Mouse (Mus musculus): ENCODE measurements around the gene Parp3. TPM values are rescaled to one million over a fixed set of nuclear protein-coding genes. Genes with fewer than 3 reads are reported as not detected.

Parp3 gene
- total and polyA plus RNA-seq, 2 experiments from 2014 or later, result 2.3 to 2.4 TPM

- ATAC-seq (ENCODE audit: low FRiP score) (no peak), DNase-seq (ENCODE audit: low spot score) (no peak)
- Histone ChIP-seq H3K27me3 (ENCODE audit: insufficient read depth, low read length) (no peaks in the 10 kb centered on the region), H3K36me3 (ENCODE audit: insufficient read depth, low read length) (peaks cover 6% of the 10 kb centered on the region), H3K9ac (replicated peaks; ENCODE audit: low read length, poor library complexity, severe bottlenecking) (0 out of 2 replicates have a peak overlapping the region, but pooled peaks have one; percentile 8), H3K9me3 (ENCODE audit: low read length) (no peaks in the 10 kb centered on the region), H3K4me1 (ENCODE audit: insufficient read depth, low read length) (peaks cover 12% of the 10 kb centered on the region), H3K4me3 (ENCODE audit: low read depth, low read length) (no peak overlapping the region), H3K4me2 (ENCODE audit: low read depth, low read length, poor library complexity, severe bottlenecking) (no peak overlapping the region), H3K27ac (ENCODE audit: low read depth, low read length) (no peak overlapping the region)
- TF ChIP-seq CTCF (IDR thresholded peaks at IDR 0.05), result no peak
- 76% methylated on average over 4 of the region's 4 CpGs for WGBS
Measured at GRCm38 (mm10) chr9:106444836-106445235, 31.9 kb downstream of the Parp3 start.

GRCm38 (mm10) chr9:106442680-106443079, 34.1 kb downstream of the Parp3 start:
- no peak overlapping the region for H3K4me2 ChIP-seq (ENCODE audit: low read depth, low read length, poor library complexity, severe bottlenecking)
- TF ChIP-seq CTCF (IDR thresholded peaks at IDR 0.05), result peak; percentile 56
- 74% methylated on average over 5 of the region's 5 CpGs for WGBS
- peaks cover 8% of the 10 kb centered on the region for H3K36me3 ChIP-seq (ENCODE audit: insufficient read depth, low read length)
- peaks cover 7% of the 10 kb centered on the region for H3K4me1 ChIP-seq (ENCODE audit: insufficient read depth, low read length)
- ATAC-seq (ENCODE audit: low FRiP score) (no peak), DNase-seq (ENCODE audit: low spot score) (no peak)
- H3K27me3 ChIP-seq (ENCODE audit: insufficient read depth, low read length), result no peaks in the 10 kb centered on the region
- H3K9ac ChIP-seq (replicated peaks; ENCODE audit: low read length, poor library complexity, severe bottlenecking), result no peak overlapping the region
- H3K9me3 ChIP-seq (ENCODE audit: low read length), result no peaks in the 10 kb centered on the region
- no peak overlapping the region for H3K27ac ChIP-seq (ENCODE audit: low read depth, low read length)
- H3K4me3 ChIP-seq (ENCODE audit: low read depth, low read length), result no peak overlapping the region

GRCm38 (mm10) chr9:106436566-106436965, 40.2 kb downstream of the Parp3 start:
- Histone ChIP-seq H3K4me1 (ENCODE audit: insufficient read depth, low read length) (peaks cover 4% of the 10 kb centered on the region; the same call in 1 of the 2 replicates), H3K4me2 (ENCODE audit: low read depth, low read length, poor library complexity, severe bottlenecking) (no peak overlapping the region), H3K27ac (ENCODE audit: low read depth, low read length) (no peak overlapping the region), H3K9me3 (ENCODE audit: low read length) (no peaks in the 10 kb centered on the region), H3K4me3 (ENCODE audit: low read depth, low read length) (no peak overlapping the region), H3K36me3 (ENCODE audit: insufficient read depth, low read length) (peaks cover 35% of the 10 kb centered on the region), H3K9ac (replicated peaks; ENCODE audit: low read length, poor library complexity, severe bottlenecking) (0 out of 2 replicates have a peak overlapping the region, but pooled peaks have one; percentile 13), H3K27me3 (ENCODE audit: insufficient read depth, low read length) (no peaks in the 10 kb centered on the region)
- DNase-seq (ENCODE audit: low spot score) (no peak), ATAC-seq (ENCODE audit: low FRiP score) (no peak)
- no peak for TF ChIP-seq CTCF (IDR thresholded peaks at IDR 0.05)
- 87% methylated on average over 9 of the region's 9 CpGs for WGBS

- no peak for ATAC-seq (ENCODE audit: low FRiP score)
Measured at GRCm38 (mm10) chr9:106433389-106433788, 43.4 kb downstream of the Parp3 start.

GRCm38 (mm10) chr9:106430015-106430264, 46.8 kb downstream of the Parp3 start:
- H3K4me3 ChIP-seq (ENCODE audit: low read depth, low read length), result peak overlapping the region; percentile 64
- H3K27me3 ChIP-seq (ENCODE audit: insufficient read depth, low read length), result no peaks in the 10 kb centered on the region
- no peak for TF ChIP-seq CTCF (IDR thresholded peaks at IDR 0.05)
- WGBS, result 1% methylated on average over 4 of the region's 4 CpGs
- DNase-seq (ENCODE audit: low spot score), result no peak
- H3K4me1 ChIP-seq (ENCODE audit: insufficient read depth, low read length), result no peaks in the 10 kb centered on the region
- no peak for ATAC-seq (ENCODE audit: low FRiP score)
- H3K4me2 ChIP-seq (ENCODE audit: low read depth, low read length, poor library complexity, severe bottlenecking), result peak overlapping the region; percentile 84
- no peaks in the 10 kb centered on the region for H3K9me3 ChIP-seq (ENCODE audit: low read length)
- H3K9ac ChIP-seq (replicated peaks; ENCODE audit: low read length, poor library complexity, severe bottlenecking), result peak overlapping the region; percentile 93
- H3K27ac ChIP-seq (ENCODE audit: low read depth, low read length), result peak overlapping the region; percentile 95
- H3K36me3 ChIP-seq (ENCODE audit: insufficient read depth, low read length), result peaks cover 23% of the 10 kb centered on the region

More at GRCm38 (mm10) chr9:106433389-106433788, 43.4 kb downstream of the Parp3 start:
- Histone ChIP-seq H3K9me3 (ENCODE audit: low read length) (no peaks in the 10 kb centered on the region), H3K4me3 (ENCODE audit: low read depth, low read length) (no peak overlapping the region), H3K9ac (replicated peaks; ENCODE audit: low read length, poor library complexity, severe bottlenecking) (no peak overlapping the region), H3K27ac (ENCODE audit: low read depth, low read length) (no peak overlapping the region), H3K27me3 (ENCODE audit: insufficient read depth, low read length) (no peaks in the 10 kb centered on the region), H3K4me1 (ENCODE audit: insufficient read depth, low read length) (peaks cover 4% of the 10 kb centered on the region; the same call in 1 of the 2 replicates), H3K36me3 (ENCODE audit: insufficient read depth, low read length) (peaks cover 29% of the 10 kb centered on the region), H3K4me2 (ENCODE audit: low read depth, low read length, poor library complexity, severe bottlenecking) (no peak overlapping the region)
- TF ChIP-seq CTCF (IDR thresholded peaks at IDR 0.05), result no peak
- no peak for DNase-seq (ENCODE audit: low spot score)
- WGBS, result 72% methylated on average over 7 of the region's 7 CpGs

- Histone ChIP-seq H3K27me3 (ENCODE audit: insufficient read depth, low read length) (no peaks in the 10 kb centered on the region), H3K9me3 (ENCODE audit: low read length) (no peaks in the 10 kb centered on the region), H3K4me2 (ENCODE audit: low read depth, low read length, poor library complexity, severe bottlenecking) (peak within 1 kb of the TSS; percentile 84), H3K4me1 (ENCODE audit: insufficient read depth, low read length) (no peaks in the 10 kb centered on the region), H3K36me3 (ENCODE audit: insufficient read depth, low read length) (peaks cover 23% of the 10 kb centered on the region), H3K9ac (replicated peaks; ENCODE audit: low read length, poor library complexity, severe bottlenecking) (peak within 1 kb of the TSS; percentile 93), H3K27ac (ENCODE audit: low read depth, low read length) (peak within 1 kb of the TSS; percentile 95), H3K4me3 (ENCODE audit: low read depth, low read length) (peak within 1 kb of the TSS; percentile 64)
- TF ChIP-seq CTCF (IDR thresholded peaks at IDR 0.05), result no peak
- ATAC-seq (ENCODE audit: low FRiP score) (peak; percentile 92), DNase-seq (ENCODE audit: low spot score) (peak; percentile 98)
- under 1% methylated on average over 55 of the region's 55 CpGs for WGBS
Measured at GRCm38 (mm10) chr9:106429221-106430014, 47.3 kb downstream of the Parp3 start, which contains the start of gene Rpl29. Gene Rpl29, plus strand, starts transcription at chr9:106429454.

All from midbrain, postnatal 0 days (tissue).